Mouse (Mus musculus) small intestine, adult 2 months (tissue): ENCODE measurements at regions not wholly inside any gene's neighbourhood (a gene's known extent, or its start where the extent isn't known, plus 50 kb on each side); places are given as distances from the start of the nearest gene placed in this dataset.

ENCODE experiments used
- H3K27ac ChIP-seq: fragments of 200-500 bp; 2 replicates; pipeline ENCODE4 v1.5.1; 2012; ENCODE audit warnings: low read depth, low read length, control low read depth, inconsistent platforms; ENCODE audit not compliant: insufficient read depth
- H3K27me3 ChIP-seq: fragments of 200-500 bp; 2 replicates; pipeline ENCODE4 v1.6.1; 2012; ENCODE audit warnings: mild to moderate bottlenecking, moderate library complexity, low read length, inconsistent platforms; ENCODE audit not compliant: control insufficient read depth, insufficient read depth
- H3K36me3 ChIP-seq: fragments of 200-500 bp; 2 replicates; pipeline ENCODE4 v1.6.1; 2012; ENCODE audit warnings: mild to moderate bottlenecking, low read length, control low read depth, inconsistent platforms; ENCODE audit not compliant: control insufficient read depth, insufficient read depth
- H3K4me1 ChIP-seq: fragments of 200-500 bp; 2 replicates; pipeline ENCODE4 v1.6.1; 2012; ENCODE audit warnings: low read length, inconsistent platforms, mixed read lengths; ENCODE audit not compliant: control insufficient read depth, insufficient read depth, insufficient read length
- H3K4me3 ChIP-seq: fragments of 200-500 bp; 2 replicates; pipeline ENCODE4 v1.5.1; 2012; ENCODE audit warnings: low read depth, mild to moderate bottlenecking, control low read depth, inconsistent platforms, low read length, moderate library complexity
- CTCF ChIP-seq: fragments of 200-500 bp; IDR thresholded peaks from 2 replicates; pipeline ENCODE4 v1.5.1; 2012; ENCODE audit warnings: low read depth, mild to moderate bottlenecking, control low read depth, inconsistent platforms, low read length, moderate library complexity, mixed read lengths; ENCODE audit not compliant: insufficient replicate concordance, insufficient read length; ENCODE audit errors: extremely low read depth
- POLR2A ChIP-seq: fragments of 200-500 bp; IDR thresholded peaks from 2 replicates; pipeline ENCODE4 v1.6.1; 2012; ENCODE audit warnings: low read depth, mild to moderate bottlenecking, control low read depth, inconsistent platforms, low read length, moderate library complexity
- WGBS: fragments of 180-500 bp; shearing (Covaris S2); methylation state at CpG from one replicate; pipeline ENCODE4 v1.1.7; 2018; 5-methylcytosine and 5-hydroxymethylcytosine counted together

DNA sequence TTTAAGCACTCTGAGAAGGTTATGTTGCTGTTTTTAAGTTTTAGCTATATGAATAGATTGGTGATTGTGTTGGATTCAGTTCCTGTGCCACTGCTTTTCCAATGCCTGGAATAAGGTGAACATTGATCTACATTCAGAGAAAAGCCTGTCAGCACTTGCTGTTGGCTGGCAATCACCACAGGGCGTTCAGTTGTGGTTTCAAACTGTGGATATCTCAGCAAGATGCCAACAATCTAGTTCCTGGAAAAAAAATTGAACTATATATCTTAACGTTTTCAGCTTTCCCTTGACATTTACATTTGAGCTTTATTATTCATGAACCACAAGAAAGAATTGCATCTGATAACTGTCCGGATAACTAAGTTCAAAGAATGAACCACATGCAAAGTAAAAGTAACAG lies 170.2 kb upstream of the Gm11146 start:
- TF ChIP-seq CTCF: no peak
- no peak for TF ChIP-seq POLR2A
- WGBS: 62% methylated on average over 3 of the region's 3 CpGs

DNA sequence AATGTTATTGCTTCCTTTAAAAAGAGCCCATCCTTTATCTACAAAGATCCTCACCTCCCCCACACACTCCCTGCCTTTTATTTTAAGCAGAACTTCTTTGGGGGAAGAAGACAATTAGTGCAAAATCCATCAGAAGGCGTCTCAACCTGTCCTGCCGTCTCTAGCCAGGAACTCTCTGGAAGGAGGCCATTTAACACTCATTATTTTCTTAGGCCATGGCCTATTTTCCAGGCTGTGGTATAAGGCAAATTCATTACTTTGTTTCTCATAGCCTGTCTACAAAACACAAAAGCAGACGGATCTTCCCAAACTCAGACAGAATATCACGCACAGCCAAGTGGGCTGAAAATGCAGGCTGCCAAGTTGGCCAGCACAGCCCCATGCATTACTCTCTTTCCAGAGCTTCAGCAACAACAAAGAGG lies 159.0 kb upstream of the Gm11146 start:
- H3K36me3 ChIP-seq: no peaks in the 10 kb centered on the region
- no peaks in the 10 kb centered on the region for H3K27me3 ChIP-seq
- H3K4me1 ChIP-seq: no peaks in the 10 kb centered on the region
- WGBS: 83% methylated on average over 4 of the region's 4 CpGs
- no peak overlapping the region for H3K4me3 ChIP-seq
- no peak overlapping the region for H3K27ac ChIP-seq
- TF ChIP-seq CTCF (no peak), POLR2A (no peak)

More for the DNA sequence above, 170.2 kb upstream of the Gm11146 start:
- no peaks in the 10 kb centered on the region for H3K36me3 ChIP-seq
- H3K27ac ChIP-seq: no peak overlapping the region
- H3K27me3 ChIP-seq: no peaks in the 10 kb centered on the region
- no peak overlapping the region for H3K4me3 ChIP-seq
- no peaks in the 10 kb centered on the region for H3K4me1 ChIP-seq

DNA sequence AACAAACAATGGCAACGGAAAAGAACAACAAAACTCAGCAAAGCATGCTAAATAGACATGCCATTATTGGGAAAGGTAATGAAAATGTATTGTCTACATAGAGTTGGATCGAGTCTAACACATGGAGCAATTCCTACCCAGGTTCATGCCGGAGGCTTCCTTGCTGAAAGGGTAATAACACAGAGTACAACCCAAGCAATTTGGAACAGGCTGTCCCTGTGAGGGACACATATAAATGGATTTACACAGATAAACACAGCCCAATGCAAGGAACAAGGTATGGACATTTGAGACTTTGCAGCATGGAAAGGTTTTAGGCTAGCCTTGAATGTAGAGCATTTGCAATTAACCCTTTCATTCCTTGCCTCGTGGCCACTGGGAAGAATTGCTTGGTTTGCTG lies 158.6 kb upstream of the Gm11146 start:
- no peaks in the 10 kb centered on the region for H3K27me3 ChIP-seq
- WGBS: 70% methylated on average over 4 of the region's 4 CpGs
- no peaks in the 10 kb centered on the region for H3K4me1 ChIP-seq
- H3K4me3 ChIP-seq: no peak overlapping the region
- TF ChIP-seq CTCF: no peak
- TF ChIP-seq POLR2A: no peak
- no peaks in the 10 kb centered on the region for H3K36me3 ChIP-seq
- H3K27ac ChIP-seq: no peak overlapping the region

DNA sequence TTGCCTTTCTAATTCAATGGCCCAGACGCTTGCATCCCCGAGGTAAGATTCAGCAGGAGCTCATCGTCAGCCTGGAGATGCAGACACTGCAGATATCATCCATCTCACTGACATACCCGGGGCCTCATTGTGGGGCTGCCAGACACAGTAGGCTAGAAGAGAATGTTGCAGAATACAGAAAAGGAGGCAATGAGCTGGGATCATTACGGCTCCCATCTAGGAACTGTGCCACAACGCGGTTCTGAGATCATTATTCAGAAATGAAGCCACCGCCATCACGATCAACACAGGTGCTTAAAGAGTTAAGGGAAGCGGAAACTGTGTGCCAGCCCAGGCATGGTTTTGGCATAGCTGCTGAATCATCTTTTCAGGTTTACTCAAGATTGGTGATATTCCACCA lies 158.1 kb upstream of the Gm11146 start:
- H3K27me3 ChIP-seq: no peaks in the 10 kb centered on the region
- H3K4me3 ChIP-seq: no peak overlapping the region
- no peaks in the 10 kb centered on the region for H3K36me3 ChIP-seq
- WGBS: 81% methylated on average over 10 of the region's 10 CpGs
- no peak overlapping the region for H3K27ac ChIP-seq
- no peak for TF ChIP-seq CTCF
- TF ChIP-seq POLR2A: no peak
- no peaks in the 10 kb centered on the region for H3K4me1 ChIP-seq

DNA sequence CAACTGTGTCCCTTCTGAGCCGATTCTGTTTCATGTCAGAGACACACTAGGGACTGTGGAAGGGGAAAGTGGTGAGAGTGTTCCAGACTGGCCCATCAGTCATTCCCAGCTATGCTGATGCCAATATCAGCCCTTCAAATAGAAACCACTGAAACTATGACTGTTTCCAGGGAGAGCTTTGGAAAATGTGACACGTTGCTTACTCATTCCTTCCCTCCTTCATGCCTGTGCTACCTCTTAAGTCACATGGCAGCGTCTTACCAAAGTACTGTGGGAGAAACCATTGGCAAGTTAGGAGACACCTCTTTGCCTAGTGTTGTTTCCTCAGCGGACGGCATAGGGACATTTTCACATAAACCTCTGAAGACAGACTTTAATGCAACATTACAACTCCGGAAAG lies 153.0 kb upstream of the Gm11146 start:
- Histone ChIP-seq H3K4me3 (no peak overlapping the region), H3K36me3 (no peaks in the 10 kb centered on the region), H3K27ac (no peak overlapping the region), H3K27me3 (no peaks in the 10 kb centered on the region), H3K4me1 (no peaks in the 10 kb centered on the region)
- TF ChIP-seq POLR2A: no peak
- no peak for TF ChIP-seq CTCF
- WGBS: 81% methylated on average over 6 of the region's 6 CpGs

DNA sequence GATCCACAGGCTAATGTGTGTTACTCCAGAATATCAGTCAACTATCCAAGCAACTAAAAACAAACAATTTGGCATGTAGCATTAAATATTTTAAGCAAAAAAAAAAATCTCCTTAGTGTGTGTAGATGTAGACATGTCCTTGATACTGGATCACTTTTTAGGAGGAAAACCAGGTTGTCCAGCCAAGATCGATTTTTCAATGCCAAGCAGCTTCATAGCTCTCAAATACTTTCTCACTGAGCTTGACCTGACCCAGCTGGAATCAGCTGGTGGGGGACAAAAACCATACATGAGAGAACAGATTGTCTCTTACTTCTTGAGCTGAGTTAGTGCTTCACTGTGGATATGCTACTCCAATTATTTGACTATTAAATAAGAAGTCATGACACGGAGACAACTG lies 147.6 kb upstream of the Gm11146 start:
- TF ChIP-seq POLR2A (no peak), CTCF (no peak)
- 87% methylated on average over 2 of the region's 2 CpGs for WGBS

DNA sequence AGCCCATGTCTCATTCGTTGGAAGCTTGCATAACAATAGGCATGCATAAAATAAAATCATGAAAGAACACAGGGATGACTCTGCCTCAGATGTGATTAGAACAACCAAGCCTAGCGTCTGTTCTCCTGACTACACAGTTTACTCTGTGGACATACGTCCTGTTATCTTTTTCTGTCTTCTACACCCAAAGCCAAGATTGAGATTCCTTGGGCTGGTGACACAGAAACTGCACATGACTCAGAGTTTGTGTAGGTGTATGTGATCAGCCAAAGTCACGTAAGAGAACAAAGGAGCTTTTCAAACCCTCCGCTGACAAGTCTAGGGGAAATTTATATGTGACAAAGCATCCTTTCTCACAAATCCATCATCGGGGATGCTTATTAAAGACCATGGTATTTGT lies 141.9 kb upstream of the Gm11146 start:
- no peaks in the 10 kb centered on the region for H3K4me1 ChIP-seq
- H3K27ac ChIP-seq: no peak overlapping the region
- WGBS: 84% methylated on average over 6 of the region's 6 CpGs
- no peaks in the 10 kb centered on the region for H3K36me3 ChIP-seq
- H3K27me3 ChIP-seq: no peaks in the 10 kb centered on the region
- H3K4me3 ChIP-seq: no peak overlapping the region
- no peak for TF ChIP-seq CTCF
- no peak for TF ChIP-seq POLR2A

More for the DNA sequence above, 147.6 kb upstream of the Gm11146 start:
- Histone ChIP-seq H3K4me3 (no peak overlapping the region), H3K4me1 (no peaks in the 10 kb centered on the region), H3K27me3 (no peaks in the 10 kb centered on the region), H3K36me3 (no peaks in the 10 kb centered on the region), H3K27ac (no peak overlapping the region)

DNA sequence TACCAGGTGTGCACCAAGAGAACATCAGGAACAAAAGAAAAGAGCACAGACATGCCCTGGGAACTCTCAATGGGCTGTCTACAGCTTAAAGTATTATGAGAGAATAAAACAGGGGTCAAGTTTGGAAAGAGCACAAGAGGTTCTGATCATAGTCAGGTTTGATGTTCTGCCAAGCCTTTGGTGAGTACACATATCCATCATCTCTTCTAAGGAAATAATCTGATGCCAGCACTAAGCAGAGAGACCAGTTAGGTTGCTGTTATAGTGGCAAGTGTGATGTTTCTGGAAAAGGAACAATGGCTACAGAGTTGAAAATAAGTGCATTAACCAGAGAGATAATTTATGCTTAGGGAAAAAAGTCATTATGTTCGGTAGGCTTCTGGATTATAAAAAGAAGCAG lies 136.9 kb upstream of the Gm11146 start:
- Histone ChIP-seq H3K4me1 (no peaks in the 10 kb centered on the region), H3K36me3 (no peaks in the 10 kb centered on the region), H3K27me3 (no peaks in the 10 kb centered on the region), H3K4me3 (no peak overlapping the region), H3K27ac (no peak overlapping the region)
- TF ChIP-seq POLR2A (no peak), CTCF (no peak)
- WGBS: 67% methylated on average over 1 of the region's 1 CpGs
